Mouse (Mus musculus): ENCODE results near the gene Tas2r123. TPM values are rescaled to one million over a fixed set of nuclear protein-coding genes. Genes with fewer than 3 reads are reported as not detected.

The Tas2r123 gene
- total RNA-seq (2023; ENCODE audit: inconsistent age), result not detected in 4 replicates

GRCm38 (mm10) chr6:132846842-132847241 lies at the start of gene Tas2r123:
Tas2r123 (plus strand) TSS chr6:132847142.

GRCm38 (mm10) chr6:132802518-132802917 lies 44.4 kb upstream of the Tas2r123 start, which contains the start of gene Tas2r117:
Tas2r117 (plus strand) TSS chr6:132802818.

GRCm38 (mm10) chr6:132855138-132855537 lies 8.2 kb downstream of the Tas2r123 start, which contains the start of gene Tas2r116:
Tas2r116 (plus strand) TSS chr6:132855438.

GRCm38 (mm10) chr6:132867708-132868107 lies 20.8 kb downstream of the Tas2r123 start, which contains the start of gene Tas2r110:
Tas2r110 (plus strand) TSS chr6:132868008.

GRCm38 (mm10) chr6:132892711-132893110 lies 45.8 kb downstream of the Tas2r123 start, which contains the start of gene Tas2r113:
Tas2r113 (plus strand) TSS chr6:132893011.

Other genes starting within 250 kb of the Tas2r123 start
- gene A630073D07Rik, start 195.6 kb upstream of the Tas2r123 start, total RNA-seq (2023; ENCODE audit: inconsistent age), result not detected in 4 replicates
- not detected in 4 replicates for gene Tas2r120, start 190.2 kb upstream of the Tas2r123 start, total RNA-seq (2023; ENCODE audit: inconsistent age)
- not detected in 4 replicates for gene Tas2r121, start 146.1 kb upstream of the Tas2r123 start, total RNA-seq (2023; ENCODE audit: inconsistent age)
- gene Tas2r122, start 135.2 kb upstream of the Tas2r123 start, total RNA-seq (2023; ENCODE audit: inconsistent age), result not detected in 4 replicates
- gene Tas2r115, start 109.1 kb upstream of the Tas2r123 start, total RNA-seq (2023; ENCODE audit: inconsistent age), result not detected in 4 replicates
- gene Tas2r124, start 92.4 kb upstream of the Tas2r123 start, total RNA-seq (2023; ENCODE audit: inconsistent age), result not detected in 4 replicates
- gene Tas2r102, start 85.0 kb upstream of the Tas2r123 start, total RNA-seq (2023; ENCODE audit: inconsistent age), result not detected in 4 replicates
- gene Tas2r136, start 69.0 kb upstream of the Tas2r123 start, total RNA-seq (2023; ENCODE audit: inconsistent age), result not detected in 4 replicates
- gene Tas2r117, start 44.3 kb upstream of the Tas2r123 start, total RNA-seq (2023; ENCODE audit: inconsistent age), result not detected in 4 replicates
- not detected in 4 replicates for gene Tas2r116, start 8.3 kb downstream of the Tas2r123 start, total RNA-seq (2023; ENCODE audit: inconsistent age)
- gene Tas2r110, start 20.9 kb downstream of the Tas2r123 start, total RNA-seq (2023; ENCODE audit: inconsistent age), result not detected in 4 replicates
- gene Tas2r113, start 45.9 kb downstream of the Tas2r123 start, total RNA-seq (2023; ENCODE audit: inconsistent age), result not detected in 4 replicates
- not detected in 4 replicates for gene Tas2r125, start 62.5 kb downstream of the Tas2r123 start, total RNA-seq (2023; ENCODE audit: inconsistent age)
- not detected in 4 replicates for gene Tas2r129, start 104.0 kb downstream of the Tas2r123 start, total RNA-seq (2023; ENCODE audit: inconsistent age)
- not detected in 4 replicates for gene Tas2r131, start 110.8 kb downstream of the Tas2r123 start, total RNA-seq (2023; ENCODE audit: inconsistent age)
- not detected in 4 replicates for gene Tas2r109, start 133.8 kb downstream of the Tas2r123 start, total RNA-seq (2023; ENCODE audit: inconsistent age)
- gene Tas2r103, start 190.0 kb downstream of the Tas2r123 start, total RNA-seq (2023; ENCODE audit: inconsistent age), result not detected in 4 replicates
- not detected in 4 replicates for gene Tas2r140, start 208.7 kb downstream of the Tas2r123 start, total RNA-seq (2023; ENCODE audit: inconsistent age)

All from B cell, adult (primary cell).